Mouse (Mus musculus) right cerebral cortex, postnatal 14 days (tissue): ENCODE measurements around the gene Il5.

ENCODE experiments used
- DNase-seq: peaks from one replicate; pipeline ENCODE4 v3.0.0; 2022

Gene Il5

GRCm38 (mm10) chr11:53720715-53721114 is at the start of gene Il5:
Gene Il5 (plus strand): TSS chr11:53720794.
- DNase-seq: no peak

- no peak for DNase-seq
Observed at GRCm38 (mm10) chr11:53671414-53671813, 49.2 kb upstream of the Il5 start.

- no peak for DNase-seq
Observed at GRCm38 (mm10) chr11:53680141-53680540, 40.5 kb upstream of the Il5 start.

- DNase-seq: no peak
Observed at GRCm38 (mm10) chr11:53681686-53682085, 38.9 kb upstream of the Il5 start.

- DNase-seq: no peak
Observed at GRCm38 (mm10) chr11:53682170-53682569, 38.4 kb upstream of the Il5 start.

- DNase-seq: no peak
Observed at GRCm38 (mm10) chr11:53682994-53683530, 37.5 kb upstream of the Il5 start.

- DNase-seq: no peak
Observed at GRCm38 (mm10) chr11:53691979-53692378, 28.6 kb upstream of the Il5 start.

- no peak for DNase-seq
Observed at GRCm38 (mm10) chr11:53698521-53698920, 22.1 kb upstream of the Il5 start.

- DNase-seq: no peak
Observed at GRCm38 (mm10) chr11:53699351-53699750, 21.2 kb upstream of the Il5 start.

GRCm38 (mm10) chr11:53706236-53706933 is 14.2 kb upstream of the Il5 start:
- DNase-seq: peak; percentile 28

- DNase-seq: peak; percentile 86
Observed at GRCm38 (mm10) chr11:53706934-53707717, 13.5 kb upstream of the Il5 start, which contains the start of gene Rad50. Gene Rad50 (minus strand): TSS chr11:53707319.

- DNase-seq: no peak
Observed at GRCm38 (mm10) chr11:53707718-53708009, 12.9 kb upstream of the Il5 start.

- no peak for DNase-seq
Observed at GRCm38 (mm10) chr11:53719701-53720100, 893 bp upstream of the Il5 start.

GRCm38 (mm10) chr11:53731457-53731856 is 10.9 kb downstream of the Il5 start:
- DNase-seq: no peak

GRCm38 (mm10) chr11:53732244-53732643 is 11.7 kb downstream of the Il5 start:
- DNase-seq: no peak

GRCm38 (mm10) chr11:53733824-53734223 is 13.2 kb downstream of the Il5 start:
- DNase-seq: no peak

- DNase-seq: no peak
Observed at GRCm38 (mm10) chr11:53734431-53734830, 13.8 kb downstream of the Il5 start.

- DNase-seq: no peak
Observed at GRCm38 (mm10) chr11:53734970-53735681, 14.5 kb downstream of the Il5 start.

- DNase-seq: peak; percentile 55
Observed at GRCm38 (mm10) chr11:53735682-53736245, 15.2 kb downstream of the Il5 start.

GRCm38 (mm10) chr11:53736771-53737572 is 16.4 kb downstream of the Il5 start:
- DNase-seq: peak; percentile 72

- DNase-seq: no peak
Observed at GRCm38 (mm10) chr11:53737573-53737946, 17.0 kb downstream of the Il5 start.

GRCm38 (mm10) chr11:53742353-53742752 is 21.8 kb downstream of the Il5 start:
- DNase-seq: no peak
